Mouse (Mus musculus): ENCODE results near the gene Sirpb1b.
"Not testable (repeated sequence)": the region's sequence is repeated elsewhere in the genome, so short reads cannot be mapped to it uniquely, and the experiment has no call there.

The Sirpb1b gene

GRCm38 (mm10) chr3:15574887-15575286 lies at the start of gene Sirpb1b:
Gene Sirpb1b (minus strand): TSS chr3:15575065.
- DNase-seq (ENCODE audit: low spot score in 2 of 2) = not testable (repeated sequence)

GRCm38 (mm10) chr3:15590377-15591117 lies 15.7 kb upstream of the Sirpb1b start:
- not testable (repeated sequence) for DNase-seq (ENCODE audit: low spot score in 2 of 2)

- not testable (repeated sequence) for DNase-seq (ENCODE audit: low spot score in 2 of 2)
Observed at GRCm38 (mm10) chr3:15586665-15587064, 11.8 kb upstream of the Sirpb1b start.

- no peak for DNase-seq (ENCODE audit: low spot score in 2 of 2)
Observed at GRCm38 (mm10) chr3:15583452-15583851, 8.6 kb upstream of the Sirpb1b start.

- DNase-seq (ENCODE audit: low spot score in 2 of 2) = not testable (repeated sequence)
Observed at GRCm38 (mm10) chr3:15582948-15583347, 8.1 kb upstream of the Sirpb1b start.

- DNase-seq (ENCODE audit: low spot score in 2 of 2) = not testable (repeated sequence)
Observed at GRCm38 (mm10) chr3:15576466-15576865, 1.6 kb upstream of the Sirpb1b start.

GRCm38 (mm10) chr3:15528589-15528988 lies 46.3 kb downstream of the Sirpb1b start:
- DNase-seq (ENCODE audit: low spot score in 2 of 2) = no peak

GRCm38 (mm10) chr3:15513608-15514007 lies 61.3 kb downstream of the Sirpb1b start:
- DNase-seq (ENCODE audit: low spot score in 2 of 2) = not testable (repeated sequence)

- not testable (repeated sequence) for DNase-seq (ENCODE audit: low spot score in 2 of 2)
Observed at GRCm38 (mm10) chr3:15507792-15508321, 67.0 kb downstream of the Sirpb1b start.

GRCm38 (mm10) chr3:15474831-15475230 lies 100.0 kb downstream of the Sirpb1b start:
- DNase-seq (ENCODE audit: low spot score in 2 of 2) = not testable (repeated sequence)

- DNase-seq (ENCODE audit: low spot score in 2 of 2) = not testable (repeated sequence)
Observed at GRCm38 (mm10) chr3:15470158-15470557, 104.7 kb downstream of the Sirpb1b start.

Measured in frontal cortex, postnatal 36 days (tissue).